Mouse (Mus musculus) bone marrow, adult 2 months (tissue): ENCODE results near the gene Olfr520. TPM values are rescaled to one million over a fixed set of nuclear protein-coding genes. Genes with fewer than 3 reads are reported as not detected.

Experiments
- H3K27ac ChIP-seq: fragments of 200-500 bp; 2 replicates; pipeline ENCODE4 v1.5.1; 2012; ENCODE audit warnings: low read depth, mild to moderate bottlenecking, control low read depth, inconsistent platforms, low read length; ENCODE audit not compliant: control insufficient read depth, poor library complexity, insufficient read depth
- H3K4me1 ChIP-seq: fragments of 200-500 bp; 2 replicates; pipeline ENCODE4 v1.6.1; 2011; ENCODE audit warnings: low read length; ENCODE audit not compliant: control insufficient read depth, insufficient read depth
- H3K4me3 ChIP-seq: fragments of 200-500 bp; replicated peaks from 2 replicates; pipeline ENCODE3; 2011; ENCODE audit warnings: mild to moderate bottlenecking, low read depth, low read length, control low read depth; ENCODE audit not compliant: control insufficient read depth
- CTCF ChIP-seq: fragments of 200-500 bp; IDR thresholded peaks from 2 replicates; pipeline ENCODE4 v1.5.1; 2011; ENCODE audit warnings: low read length, control low read depth; ENCODE audit not compliant: control insufficient read depth, insufficient read depth
- POLR2A ChIP-seq: fragments of 200-500 bp; IDR thresholded peaks from 2 replicates; pipeline ENCODE4 v1.6.1; 2011; ENCODE audit warnings: low read depth, mild to moderate bottlenecking, control low read depth, low read length, borderline replicate concordance; ENCODE audit not compliant: control insufficient read depth
- WGBS: fragments of 180-500 bp; shearing (Covaris S2); methylation state at CpG from one replicate; pipeline ENCODE4 v1.1.7; 2018; 5-methylcytosine and 5-hydroxymethylcytosine counted together
- polyA plus RNA-seq: library from polyadenylated mRNA; stranded (reverse); fragments of >200 nt; gene quantifications from 2 replicates; pipeline ENCODE4 v1.2.4, GENCODE M21; 2011; ENCODE audit warnings: low replicate concordance; ENCODE audit not compliant: missing spikeins, insufficient read depth, insufficient read length

The Olfr520 gene
- polyA plus RNA-seq, 1 experiment: not detected

DNA sequence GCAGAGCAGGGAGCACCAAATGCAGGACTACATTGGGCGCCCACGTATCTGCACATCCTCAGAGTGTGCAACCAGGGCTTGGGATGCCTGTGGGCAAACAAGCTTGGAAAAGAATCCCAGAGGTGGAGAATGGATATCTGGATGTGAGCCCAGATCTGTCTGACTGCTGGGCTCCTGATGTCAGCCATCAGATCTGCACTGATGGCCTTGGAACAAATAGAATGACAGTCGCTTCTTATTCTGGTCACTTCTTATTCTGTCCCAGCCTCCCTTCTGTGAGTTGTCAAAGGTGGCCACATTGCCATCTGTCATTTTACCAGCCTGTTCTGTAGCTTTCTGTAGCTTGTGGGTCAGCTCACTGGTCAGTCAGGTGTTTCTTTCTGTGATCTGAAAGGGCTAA, 31.5 kb upstream of the Olfr520 start:
- Histone ChIP-seq H3K4me1 (no peaks in the 10 kb centered on the region), H3K4me3 (no peak overlapping the region), H3K27ac (no peak overlapping the region)
- TF ChIP-seq POLR2A (no peak), CTCF (no peak)
- 86% methylated on average over 3 of the region's 3 CpGs for WGBS

DNA sequence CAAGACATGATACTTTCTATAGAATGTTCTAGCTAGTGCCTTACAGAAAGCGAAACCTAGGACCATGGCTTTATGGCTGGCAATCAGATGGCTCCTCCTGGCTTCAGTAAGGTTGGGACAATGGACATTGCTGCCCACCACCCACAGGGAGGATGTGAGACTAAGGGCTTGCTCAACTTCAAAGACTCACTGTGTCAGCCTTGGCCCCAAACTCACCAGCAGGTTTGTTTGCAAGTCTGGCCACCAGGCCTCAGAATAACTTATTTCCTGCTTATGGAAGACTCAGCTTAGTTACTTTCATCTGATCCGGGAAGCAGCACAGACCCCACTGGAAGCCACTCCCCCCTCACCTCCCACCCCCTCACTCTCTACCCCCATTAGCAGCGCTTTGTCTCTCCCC, 31.0 kb upstream of the Olfr520 start:
- Histone ChIP-seq H3K4me3 (no peak overlapping the region), H3K4me1 (no peaks in the 10 kb centered on the region), H3K27ac (no peak overlapping the region)
- WGBS: 64% methylated on average over 3 of the region's 3 CpGs
- TF ChIP-seq POLR2A: no peak
- no peak for TF ChIP-seq CTCF

DNA sequence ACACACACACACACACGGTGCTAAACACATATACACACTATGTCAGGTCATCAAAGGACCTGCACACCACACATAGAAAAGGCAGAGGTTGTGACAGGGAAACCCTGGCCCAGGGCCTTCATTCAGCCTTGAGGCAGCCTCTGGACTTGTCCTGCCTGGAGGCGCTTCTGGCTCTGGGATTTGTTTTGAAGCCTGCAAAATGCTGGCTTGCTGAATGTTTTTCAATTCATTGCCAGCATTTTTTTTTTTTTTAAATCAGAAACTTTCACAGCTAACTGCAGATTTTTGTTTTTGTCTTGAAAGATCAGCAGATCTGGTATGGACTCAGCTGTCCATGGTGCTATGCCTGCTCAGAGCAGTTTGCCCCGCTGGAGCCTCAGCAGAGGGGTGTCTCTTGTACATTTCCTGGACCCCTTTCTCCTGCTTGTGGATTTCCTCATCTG, 30.3 kb upstream of the Olfr520 start:
- TF ChIP-seq CTCF (no peak), POLR2A (no peak)

DNA sequence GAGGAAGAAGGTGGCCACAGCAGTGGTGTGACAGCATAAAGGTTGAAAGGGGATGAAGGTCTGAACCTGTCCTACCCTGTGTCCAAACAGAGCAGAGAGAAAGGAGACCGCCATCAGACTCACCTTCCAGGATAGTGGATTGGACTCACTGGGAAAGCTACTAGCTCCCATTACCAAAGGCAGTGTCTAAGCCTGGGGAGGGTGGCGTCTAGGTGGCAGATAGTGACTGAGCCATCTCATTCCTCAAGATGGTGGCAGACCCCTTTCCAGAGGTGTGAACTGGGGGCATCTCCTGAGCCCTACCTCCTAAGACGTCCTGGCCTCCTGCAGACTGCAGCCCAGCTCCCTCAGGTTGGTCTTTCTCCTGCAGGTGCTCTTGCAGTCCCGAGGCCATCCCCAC, 29.4 kb upstream of the Olfr520 start:
- 69% methylated on average over 4 of the region's 4 CpGs for WGBS
- H3K4me1 ChIP-seq: no peaks in the 10 kb centered on the region
- H3K27ac ChIP-seq: no peak overlapping the region
- no peak overlapping the region for H3K4me3 ChIP-seq
- TF ChIP-seq POLR2A: no peak
- no peak for TF ChIP-seq CTCF

More for the DNA sequence above, 30.3 kb upstream of the Olfr520 start:
- 80% methylated on average over 3 of the region's 3 CpGs for WGBS
- Histone ChIP-seq H3K4me3 (no peak overlapping the region), H3K27ac (no peak overlapping the region), H3K4me1 (no peaks in the 10 kb centered on the region)

DNA sequence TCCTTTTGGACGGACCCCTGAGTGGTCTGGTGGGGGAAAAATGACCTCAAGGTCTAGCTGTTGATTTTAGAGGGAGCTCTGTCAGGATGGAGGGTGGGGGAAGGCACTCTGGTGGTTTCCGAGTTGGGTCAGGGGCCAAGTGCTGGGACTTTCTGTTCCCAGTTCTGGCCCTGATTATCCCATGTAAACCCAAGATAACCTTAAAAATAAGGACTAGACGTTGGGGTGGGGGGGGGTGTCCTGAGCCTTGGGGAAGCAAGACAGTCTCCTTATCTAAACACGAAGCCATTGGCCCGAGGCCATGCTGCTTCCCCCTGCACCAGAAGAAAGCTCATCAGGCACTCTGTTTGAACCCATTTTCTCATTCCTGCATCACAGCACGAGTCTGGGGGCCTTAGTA, 27.9 kb upstream of the Olfr520 start:
- WGBS: 58% methylated on average over 6 of the region's 6 CpGs
- TF ChIP-seq POLR2A: no peak
- TF ChIP-seq CTCF: no peak
- Histone ChIP-seq H3K4me3 (no peak overlapping the region), H3K27ac (no peak overlapping the region), H3K4me1 (no peaks in the 10 kb centered on the region)

DNA sequence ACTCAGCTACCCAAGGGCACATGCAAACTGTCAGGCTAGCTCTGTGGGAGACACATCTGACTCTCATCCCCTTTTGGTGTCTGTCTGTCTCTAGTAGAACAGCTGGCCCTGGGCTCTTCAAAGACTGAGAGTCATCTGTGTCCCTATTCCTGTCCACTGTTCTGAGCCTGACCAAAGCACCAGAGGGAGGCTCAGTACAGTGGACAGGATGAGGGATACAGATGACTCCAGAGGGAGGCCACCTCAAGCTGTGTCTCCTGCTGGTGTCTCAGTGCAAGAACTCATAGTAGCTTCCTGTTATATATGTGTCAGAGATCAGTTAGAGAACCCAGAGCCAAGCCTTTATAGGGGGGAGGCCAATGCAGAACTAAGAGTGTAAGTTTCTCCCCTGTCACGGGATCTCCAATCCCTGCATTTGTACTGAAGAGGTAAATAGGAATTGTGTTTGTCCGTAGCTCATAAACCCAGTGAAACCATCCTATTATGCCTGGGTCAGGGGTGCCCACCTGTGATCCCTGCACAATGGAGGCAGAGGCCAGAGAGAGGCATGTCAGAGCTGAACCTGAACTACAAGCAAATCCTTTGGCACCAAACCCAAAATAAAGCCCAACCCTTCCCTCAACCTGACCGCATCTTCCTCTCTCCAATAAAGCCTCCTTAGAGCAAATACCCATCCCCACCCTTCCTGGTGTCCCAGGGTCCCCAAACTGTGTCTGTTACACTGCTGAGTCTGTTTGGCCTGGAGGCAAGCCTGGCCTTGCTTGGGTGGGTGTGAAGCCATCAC, 25.1 kb upstream of the Olfr520 start:
- Histone ChIP-seq H3K4me1 (no peaks in the 10 kb centered on the region), H3K4me3 (no peak overlapping the region), H3K27ac (no peak overlapping the region)
- 73% methylated on average over 3 of the region's 3 CpGs for WGBS
- no peak for TF ChIP-seq CTCF
- TF ChIP-seq POLR2A: no peak

DNA sequence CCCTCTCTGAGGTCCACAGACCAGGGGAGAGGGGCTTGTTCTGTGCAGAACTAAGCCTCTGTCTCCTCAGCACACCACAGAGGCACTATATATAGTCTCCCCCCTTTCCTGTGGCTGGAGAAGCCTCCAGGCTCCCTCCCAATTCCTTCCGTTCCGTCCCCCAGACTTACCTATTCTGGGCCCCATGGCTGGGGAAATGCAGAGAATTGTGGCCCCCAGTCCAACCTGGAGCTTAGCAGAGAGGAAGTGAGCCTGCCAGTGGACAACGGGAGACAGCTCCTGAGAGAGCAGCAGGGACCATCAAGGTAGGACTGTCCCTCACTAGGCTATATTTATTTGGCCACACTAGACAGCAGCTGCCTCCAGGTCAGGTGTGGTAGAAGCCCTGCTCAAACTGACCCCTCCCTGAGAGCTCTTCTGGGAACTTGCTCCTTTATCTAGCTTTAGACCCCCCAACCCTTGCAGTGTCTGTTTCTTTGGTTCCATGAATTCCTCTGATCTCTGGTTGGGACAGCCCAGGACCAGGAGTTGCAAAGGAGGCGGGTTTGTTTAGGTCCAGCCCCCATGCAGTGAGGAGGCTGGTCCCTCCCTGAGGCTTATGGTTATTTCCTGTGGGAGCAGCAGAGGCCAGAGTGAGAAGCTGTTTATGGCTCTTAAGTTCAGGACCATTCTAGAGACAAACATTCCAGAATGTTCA, 23.6 kb upstream of the Olfr520 start:
- 14% methylated on average over 4 of the region's 4 CpGs for WGBS
- TF ChIP-seq CTCF: no peak
- no peak for TF ChIP-seq POLR2A
- H3K4me3 ChIP-seq: no peak overlapping the region
- no peak overlapping the region; the same call in none of the 2 replicates for H3K27ac ChIP-seq
- no peaks in the 10 kb centered on the region for H3K4me1 ChIP-seq

DNA sequence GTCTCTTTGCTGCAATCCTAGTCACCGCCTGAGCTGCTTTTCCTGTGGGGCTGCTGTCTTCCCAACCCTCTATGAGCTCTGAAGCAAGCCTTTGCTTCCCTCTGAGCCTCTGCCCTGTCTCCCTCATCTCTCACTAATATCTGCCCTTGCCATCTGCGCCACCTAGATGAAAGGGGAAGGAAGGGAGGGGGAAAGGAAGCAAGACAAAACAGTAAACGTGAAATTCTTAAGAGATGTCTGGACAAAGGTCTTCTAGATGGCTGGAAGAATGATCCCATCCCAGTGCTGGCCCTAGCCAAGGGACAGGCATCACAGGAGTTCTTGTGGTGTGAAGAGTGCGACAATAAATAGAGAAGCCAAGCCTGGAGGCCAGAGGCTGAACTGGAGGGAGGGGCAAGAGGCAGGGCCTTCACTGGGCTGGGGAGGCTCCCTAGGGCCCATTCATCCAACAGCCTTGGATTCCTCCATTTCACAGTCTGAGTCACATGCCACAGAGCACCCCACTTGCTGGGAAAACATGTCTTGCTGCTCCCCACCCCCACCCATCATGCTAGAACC, 23.0 kb upstream of the Olfr520 start:
- Histone ChIP-seq H3K4me1 (no peaks in the 10 kb centered on the region), H3K27ac (no peak overlapping the region), H3K4me3 (no peak overlapping the region)
- no peak for TF ChIP-seq POLR2A
- no peak for TF ChIP-seq CTCF
- 4% methylated on average over 4 of the region's 4 CpGs for WGBS
